Mouse (Mus musculus): ENCODE measurements around the gene Fermt2. TPM values are rescaled to one million over a fixed set of nuclear protein-coding genes. Genes with fewer than 3 reads are reported as not detected.

Fermt2 gene
- not detected for polyA plus RNA-seq (2017; shearing (Covaris generic))

GRCm38 (mm10) chr14:45529411-45530363, at the start of gene Fermt2:
Fermt2 (minus strand) TSS chr14:45530118.

Other genes with a start within 250 kb of the Fermt2 start
- gene Ero1l, start 211.3 kb downstream of the Fermt2 start, polyA plus RNA-seq (2017; shearing (Covaris generic)), result 18.4 TPM
- 157 TPM for gene Psmc6, start 200.3 kb downstream of the Fermt2 start, polyA plus RNA-seq (2017; shearing (Covaris generic))
- 5.8 TPM for gene Styx, start 179.0 kb downstream of the Fermt2 start, polyA plus RNA-seq (2017; shearing (Covaris generic))
- gene Gnpnat1, start 125.2 kb downstream of the Fermt2 start, polyA plus RNA-seq (2017; shearing (Covaris generic)), result 98.0 TPM
- gene Ddhd1, start 128.0 kb upstream of the Fermt2 start, polyA plus RNA-seq (2017; shearing (Covaris generic)), result 7.3 TPM

Measured in activated CD4-positive, CD25-positive, alpha-beta regulatory T cell, adult 9 weeks (primary cell).